Mouse (Mus musculus): ENCODE measurements around the gene Zfp281. TPM values are rescaled to one million over a fixed set of nuclear protein-coding genes. Genes with fewer than 3 reads are reported as not detected.

Gene Zfp281
- polyA plus RNA-seq (2012; rRNA removed), result 1.8 and 2.3 TPM in 2 replicates

DNA sequence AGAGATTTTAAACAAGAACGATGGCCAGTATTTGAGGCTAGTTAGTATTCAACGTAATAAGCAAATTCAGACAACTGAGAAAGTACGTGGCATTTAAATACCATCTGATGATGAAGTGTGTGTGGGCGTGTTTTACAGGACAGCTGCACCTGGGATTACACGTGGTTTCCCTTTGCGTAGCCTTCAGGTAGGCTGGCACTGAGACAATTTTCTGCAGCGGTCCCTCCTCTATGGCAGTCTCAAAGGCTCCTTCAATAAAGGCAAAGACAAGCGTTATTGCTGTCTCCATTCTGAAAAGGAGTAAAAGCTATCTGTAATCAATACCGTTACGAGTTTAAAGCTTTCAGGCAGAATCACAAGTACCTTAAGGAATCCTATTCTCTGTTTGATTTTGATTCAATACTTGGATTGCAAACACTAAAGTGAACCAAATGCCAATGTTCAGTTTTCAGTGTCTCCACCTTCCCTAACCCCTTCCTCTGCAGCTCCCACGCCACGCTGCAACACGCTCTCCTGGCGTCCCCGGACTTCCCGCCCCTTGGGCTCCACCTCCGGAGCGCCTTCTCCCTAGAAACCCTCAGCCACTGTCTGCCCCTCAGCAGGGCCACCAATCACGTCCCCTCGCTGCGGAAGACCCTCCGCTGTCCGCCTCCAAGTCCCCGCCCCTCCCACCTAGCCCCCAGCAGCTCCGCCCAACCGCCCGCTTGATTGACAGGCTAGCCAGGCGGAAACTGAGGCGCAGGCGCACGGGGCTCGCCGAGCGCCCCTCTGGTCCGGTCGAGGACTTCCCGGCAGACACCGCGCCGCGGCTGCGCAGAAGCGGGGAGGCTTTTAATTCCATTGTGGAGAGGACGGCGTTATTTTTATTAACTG lies at the start of gene Zfp281:
Zfp281 (plus strand) TSS at position 756 of the 873 bp plus-strand sequence.
- peaks cover 18% of the 10 kb centered on the region; the same call in 1 of the 2 replicates for H3K4me1 ChIP-seq (ENCODE audit: control insufficient read depth, insufficient read depth, low read length)
- peak within 1 kb of the TSS; percentile 68 for H3K27ac ChIP-seq (ENCODE audit: insufficient read depth, low read depth, low read length)
- TF ChIP-seq CTCF (conservative IDR thresholded peaks at IDR 0.05; ENCODE audit: insufficient read depth, insufficient read length, low read depth, low read length) (no peak), POLR2A (IDR thresholded peaks at IDR 0.05; ENCODE audit: low read depth, low read length) (no peak)
- peaks cover 3% of the 10 kb centered on the region; the same call in 1 of the 2 replicates for H3K36me3 ChIP-seq (ENCODE audit: control insufficient read depth, insufficient read depth, low read length)
- peak within 1 kb of the TSS; percentile 63 for H3K4me3 ChIP-seq (ENCODE audit: insufficient read depth, low read depth, low read length)
- DNase-seq, result peak; percentile 97
- WGBS, result under 1% methylated on average over 45 of the region's 45 CpGs
- no peaks in the 10 kb centered on the region for H3K27me3 ChIP-seq (replicated peaks; ENCODE audit: control insufficient read depth, insufficient read depth, low read length)

GRCm38 (mm10) chr1:136577890-136578663 lies 46.6 kb upstream of the Zfp281 start:
- H3K4me1 ChIP-seq (ENCODE audit: control insufficient read depth, insufficient read depth, low read length), result no peaks in the 10 kb centered on the region
- WGBS, result 23% methylated on average over 16 of the region's 16 CpGs
- no peak overlapping the region for H3K27ac ChIP-seq (ENCODE audit: insufficient read depth, low read depth, low read length)

GRCm38 (mm10) chr1:136579360-136579759 lies 45.3 kb upstream of the Zfp281 start:
- Histone ChIP-seq H3K36me3 (ENCODE audit: control insufficient read depth, insufficient read depth, low read length) (no peaks in the 10 kb centered on the region), H3K27ac (ENCODE audit: insufficient read depth, low read depth, low read length) (no peak overlapping the region), H3K27me3 (replicated peaks; ENCODE audit: control insufficient read depth, insufficient read depth, low read length) (no peaks in the 10 kb centered on the region), H3K4me3 (ENCODE audit: insufficient read depth, low read depth, low read length) (no peak overlapping the region), H3K4me1 (ENCODE audit: control insufficient read depth, insufficient read depth, low read length) (no peaks in the 10 kb centered on the region)
- TF ChIP-seq CTCF (conservative IDR thresholded peaks at IDR 0.05; ENCODE audit: insufficient read depth, insufficient read length, low read depth, low read length), result no peak
- TF ChIP-seq POLR2A (IDR thresholded peaks at IDR 0.05; ENCODE audit: low read depth, low read length), result no peak
- DNase-seq, result no peak
- WGBS, result 77% methylated on average over 14 of the region's 14 CpGs

More at GRCm38 (mm10) chr1:136577890-136578663, 46.6 kb upstream of the Zfp281 start:
- TF ChIP-seq POLR2A (IDR thresholded peaks at IDR 0.05; ENCODE audit: low read depth, low read length) (no peak), CTCF (conservative IDR thresholded peaks at IDR 0.05; ENCODE audit: insufficient read depth, insufficient read length, low read depth, low read length) (no peak)
- Histone ChIP-seq H3K27me3 (replicated peaks; ENCODE audit: control insufficient read depth, insufficient read depth, low read length) (no peaks in the 10 kb centered on the region), H3K4me3 (ENCODE audit: insufficient read depth, low read depth, low read length) (no peak overlapping the region), H3K36me3 (ENCODE audit: control insufficient read depth, insufficient read depth, low read length) (no peaks in the 10 kb centered on the region)
- peak; percentile 34 for DNase-seq

DNA sequence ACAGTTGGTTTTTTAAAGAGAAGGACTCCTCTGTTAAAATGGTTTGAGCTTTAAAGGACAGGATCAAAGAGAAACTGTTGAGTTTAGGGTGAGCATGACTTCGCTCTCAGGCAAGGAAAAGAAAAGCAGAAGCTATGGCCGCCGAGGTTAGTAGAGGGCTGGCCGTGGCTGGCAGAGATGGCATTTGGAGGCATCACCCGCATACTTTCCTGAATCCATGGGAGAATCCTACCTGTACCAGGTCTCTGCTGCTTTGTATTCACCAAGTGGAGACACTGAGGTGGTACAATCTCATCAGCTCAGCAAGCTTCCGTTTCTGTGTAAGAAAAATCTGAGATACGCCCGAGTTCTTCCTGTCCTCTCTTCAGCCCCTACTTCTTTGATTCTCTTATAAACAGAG lies 44.4 kb upstream of the Zfp281 start:
- Histone ChIP-seq H3K4me3 (ENCODE audit: insufficient read depth, low read depth, low read length) (no peak overlapping the region), H3K27me3 (replicated peaks; ENCODE audit: control insufficient read depth, insufficient read depth, low read length) (no peaks in the 10 kb centered on the region), H3K27ac (ENCODE audit: insufficient read depth, low read depth, low read length) (no peak overlapping the region), H3K36me3 (ENCODE audit: control insufficient read depth, insufficient read depth, low read length) (no peaks in the 10 kb centered on the region), H3K4me1 (ENCODE audit: control insufficient read depth, insufficient read depth, low read length) (no peaks in the 10 kb centered on the region)
- TF ChIP-seq POLR2A (IDR thresholded peaks at IDR 0.05; ENCODE audit: low read depth, low read length) (no peak), CTCF (conservative IDR thresholded peaks at IDR 0.05; ENCODE audit: insufficient read depth, insufficient read length, low read depth, low read length) (no peak)
- no peak for DNase-seq
- WGBS, result 86% methylated on average over 8 of the region's 8 CpGs

- TF ChIP-seq POLR2A (IDR thresholded peaks at IDR 0.05; ENCODE audit: low read depth, low read length), result no peak
- TF ChIP-seq CTCF (conservative IDR thresholded peaks at IDR 0.05; ENCODE audit: insufficient read depth, insufficient read length, low read depth, low read length), result no peak
- WGBS, result 77% methylated on average over 8 of the region's 8 CpGs
These were observed 42.9 kb upstream of the Zfp281 start for GRCm38 (mm10) chr1:136581841-136582240.

DNA sequence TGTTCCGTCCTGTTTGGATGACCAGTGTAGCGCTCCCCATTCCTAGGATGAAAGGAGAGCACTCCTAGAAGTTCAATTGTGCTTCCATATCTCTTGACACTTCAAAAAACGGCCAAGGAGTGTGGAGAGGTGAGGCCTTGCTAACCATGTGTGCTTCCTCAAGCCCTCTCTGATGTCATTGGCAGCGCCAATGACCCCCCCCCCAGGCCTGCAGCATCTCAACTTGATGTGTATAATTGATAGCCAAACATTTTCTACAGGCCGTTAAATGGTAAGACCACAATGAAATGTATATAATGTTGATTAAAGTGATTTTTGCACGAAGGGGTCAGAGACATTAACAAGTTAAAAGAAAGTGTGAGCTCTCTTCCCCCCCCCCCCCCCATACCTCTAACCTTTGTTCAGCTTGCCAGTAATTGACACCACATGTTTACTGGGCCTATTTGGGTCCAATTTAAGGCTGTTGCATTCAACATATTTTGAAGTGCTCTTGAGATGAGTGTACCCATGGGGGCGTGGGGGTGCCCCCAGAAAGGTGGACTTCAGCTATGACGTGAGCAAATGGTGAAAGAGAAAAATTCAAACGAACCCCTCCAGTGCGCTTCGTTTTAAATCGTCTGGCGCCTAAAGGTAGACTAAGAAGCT lies 36.8 kb upstream of the Zfp281 start:
- Histone ChIP-seq H3K4me3 (ENCODE audit: insufficient read depth, low read depth, low read length) (no peak overlapping the region), H3K27me3 (replicated peaks; ENCODE audit: control insufficient read depth, insufficient read depth, low read length) (no peaks in the 10 kb centered on the region), H3K27ac (ENCODE audit: insufficient read depth, low read depth, low read length) (no peak overlapping the region), H3K4me1 (ENCODE audit: control insufficient read depth, insufficient read depth, low read length) (no peaks in the 10 kb centered on the region), H3K36me3 (ENCODE audit: control insufficient read depth, insufficient read depth, low read length) (no peaks in the 10 kb centered on the region)
- TF ChIP-seq CTCF (conservative IDR thresholded peaks at IDR 0.05; ENCODE audit: insufficient read depth, insufficient read length, low read depth, low read length) (no peak), POLR2A (IDR thresholded peaks at IDR 0.05; ENCODE audit: low read depth, low read length) (no peak)
- DNase-seq, result no peak
- 82% methylated on average over 13 of the region's 13 CpGs for WGBS

More at GRCm38 (mm10) chr1:136581841-136582240, 42.9 kb upstream of the Zfp281 start:
- H3K4me3 ChIP-seq (ENCODE audit: insufficient read depth, low read depth, low read length), result no peak overlapping the region
- no peak for DNase-seq
- H3K27ac ChIP-seq (ENCODE audit: insufficient read depth, low read depth, low read length), result no peak overlapping the region
- H3K4me1 ChIP-seq (ENCODE audit: control insufficient read depth, insufficient read depth, low read length), result no peaks in the 10 kb centered on the region
- H3K36me3 ChIP-seq (ENCODE audit: control insufficient read depth, insufficient read depth, low read length), result no peaks in the 10 kb centered on the region
- H3K27me3 ChIP-seq (replicated peaks; ENCODE audit: control insufficient read depth, insufficient read depth, low read length), result no peaks in the 10 kb centered on the region

Data from kidney, adult 2 months (tissue).